Mouse (Mus musculus) liver, embryonic 16.5 days (tissue): Measurements from ENCODE around the gene Nln. TPM values are rescaled to one million over a fixed set of nuclear protein-coding genes. Genes with fewer than 3 reads are reported as not detected.

Source experiments
- ATAC-seq: fragments of 200-750 bp; cut with Nextera tagmentation; 2 replicates; pipeline ENCODE4 v1.8.0; 2017; ENCODE audit warnings: low read depth, mild to moderate bottlenecking, moderate number of reproducible peaks, moderate library complexity
- H3K27ac ChIP-seq: fragments of 300-500 bp; sonication (generic); 2 replicates; pipeline ENCODE4 v1.5.1; 2014; ENCODE audit warnings: mild to moderate bottlenecking, low read length
- H3K27me3 ChIP-seq: fragments of 300-500 bp; sonication (generic); 2 replicates; pipeline ENCODE4 v1.6.1; 2014; ENCODE audit warnings: low read depth, low read length, mixed read lengths; ENCODE audit not compliant: control insufficient read depth, insufficient read depth
- H3K36me3 ChIP-seq: fragments of 300-500 bp; sonication (generic); 2 replicates; pipeline ENCODE4 v1.6.1; 2014; ENCODE audit warnings: mild to moderate bottlenecking; ENCODE audit not compliant: control insufficient read depth, insufficient read depth
- H3K4me1 ChIP-seq: fragments of 300-500 bp; sonication (generic); 2 replicates; pipeline ENCODE4 v1.6.1; 2014; ENCODE audit warnings: low read depth, low read length, mixed read lengths; ENCODE audit not compliant: control insufficient read depth
- H3K4me2 ChIP-seq: fragments of 300-500 bp; sonication (generic); 2 replicates; pipeline ENCODE4 v1.6.1; 2014; ENCODE audit warnings: low read depth, low read length, mixed read lengths
- H3K4me3 ChIP-seq: fragments of 300-500 bp; sonication (generic); 2 replicates; pipeline ENCODE4 v1.5.1; 2014; ENCODE audit warnings: low read depth, mild to moderate bottlenecking, low read length
- H3K9ac ChIP-seq: fragments of 300-500 bp; sonication (generic); 2 replicates; pipeline ENCODE4 v1.6.1; 2014; ENCODE audit warnings: low read depth, low read length
- H3K9me3 ChIP-seq: fragments of 300-500 bp; sonication (generic); replicated peaks from 2 replicates; pipeline ENCODE4 v1.6.1; 2016; ENCODE audit warnings: low read length; ENCODE audit not compliant: control insufficient read depth
- WGBS: fragments of 180-500 bp; shearing (Covaris S2); extraction: QIAGEN DNeasy Blood & Tissue Kit; methylation state at CpG from one replicate; pipeline ENCODE4 v1.1.7; 2014; ENCODE audit not compliant: insufficient replicate concordance; 5-methylcytosine and 5-hydroxymethylcytosine counted together
- polyA plus RNA-seq: library from polyadenylated mRNA; unstranded; fragments of >200 nt; fragmentation: Nextera tagmentation; extraction: Ambion mirVana; gene quantifications from 2 replicates; pipeline ENCODE4 v1.2.1, GENCODE M21; 2015

Gene Nln
- polyA plus RNA-seq, 1 experiment from 2014 or later, result 18.3 TPM

- Histone ChIP-seq H3K9me3 (no peaks in the 10 kb centered on the region), H3K4me3 (no peak overlapping the region), H3K36me3 (no peaks in the 10 kb centered on the region), H3K9ac (no peak overlapping the region), H3K27me3 (no peaks in the 10 kb centered on the region), H3K4me2 (no peak overlapping the region), H3K4me1 (no peaks in the 10 kb centered on the region), H3K27ac (no peak overlapping the region)
- ATAC-seq, result no peak
- 48% methylated on average over 8 of the region's 8 CpGs for WGBS
These were observed 116.0 kb downstream of the Nln start for GRCm38 (mm10) chr13:103993142-103994084.

- no peaks in the 10 kb centered on the region for H3K4me1 ChIP-seq
- no peak overlapping the region for H3K4me2 ChIP-seq
- H3K36me3 ChIP-seq, result no peaks in the 10 kb centered on the region
- no peaks in the 10 kb centered on the region for H3K27me3 ChIP-seq
- ATAC-seq, result no peak
- H3K27ac ChIP-seq, result no peak overlapping the region
- WGBS, result 68% methylated on average over 4 of the region's 4 CpGs
- no peak overlapping the region for H3K9ac ChIP-seq
- H3K4me3 ChIP-seq, result no peak overlapping the region
- no peaks in the 10 kb centered on the region for H3K9me3 ChIP-seq
These were observed 122.8 kb downstream of the Nln start for GRCm38 (mm10) chr13:103986660-103987059.

GRCm38 (mm10) chr13:103985510-103986278, 123.7 kb downstream of the Nln start:
- H3K27ac ChIP-seq, result no peak overlapping the region
- H3K9me3 ChIP-seq, result no peaks in the 10 kb centered on the region
- no peak for ATAC-seq
- H3K9ac ChIP-seq, result no peak overlapping the region
- WGBS, result 68% methylated on average over 20 of the region's 20 CpGs
- no peaks in the 10 kb centered on the region for H3K36me3 ChIP-seq
- no peaks in the 10 kb centered on the region for H3K4me1 ChIP-seq
- H3K27me3 ChIP-seq, result no peaks in the 10 kb centered on the region
- no peak overlapping the region for H3K4me2 ChIP-seq
- no peak overlapping the region for H3K4me3 ChIP-seq

- H3K4me1 ChIP-seq, result no peaks in the 10 kb centered on the region
- H3K27ac ChIP-seq, result no peak overlapping the region
- H3K9ac ChIP-seq, result no peak overlapping the region
- no peaks in the 10 kb centered on the region for H3K27me3 ChIP-seq
- H3K4me2 ChIP-seq, result no peak overlapping the region
- no peak overlapping the region for H3K4me3 ChIP-seq
- no peak for ATAC-seq
- H3K9me3 ChIP-seq, result no peaks in the 10 kb centered on the region
- 79% methylated on average over 3 of the region's 3 CpGs for WGBS
- no peaks in the 10 kb centered on the region for H3K36me3 ChIP-seq
These were observed 127.0 kb downstream of the Nln start for GRCm38 (mm10) chr13:103982376-103982775.

GRCm38 (mm10) chr13:103980414-103980813, 129.0 kb downstream of the Nln start:
- Histone ChIP-seq H3K4me2 (no peak overlapping the region), H3K4me3 (no peak overlapping the region), H3K4me1 (no peaks in the 10 kb centered on the region), H3K27me3 (no peaks in the 10 kb centered on the region), H3K27ac (no peak overlapping the region), H3K9me3 (no peaks in the 10 kb centered on the region), H3K9ac (no peak overlapping the region), H3K36me3 (no peaks in the 10 kb centered on the region)
- no peak for ATAC-seq
- WGBS, result 64% methylated on average over 5 of the region's 5 CpGs

GRCm38 (mm10) chr13:103978286-103978866, 131.0 kb downstream of the Nln start:
- Histone ChIP-seq H3K9me3 (no peaks in the 10 kb centered on the region), H3K27ac (no peak overlapping the region), H3K4me2 (no peak overlapping the region), H3K4me1 (no peaks in the 10 kb centered on the region), H3K9ac (no peak overlapping the region), H3K27me3 (no peaks in the 10 kb centered on the region), H3K36me3 (no peaks in the 10 kb centered on the region), H3K4me3 (no peak overlapping the region)
- no peak for ATAC-seq
- WGBS, result 43% methylated on average over 5 of the region's 5 CpGs

- no peak overlapping the region for H3K4me2 ChIP-seq
- 48% methylated on average over 6 of the region's 6 CpGs for WGBS
- no peaks in the 10 kb centered on the region for H3K9me3 ChIP-seq
- no peak overlapping the region for H3K27ac ChIP-seq
- no peak overlapping the region for H3K4me3 ChIP-seq
- no peak for ATAC-seq
- H3K36me3 ChIP-seq, result no peaks in the 10 kb centered on the region
- no peak overlapping the region for H3K9ac ChIP-seq
- H3K4me1 ChIP-seq, result no peaks in the 10 kb centered on the region
- no peaks in the 10 kb centered on the region for H3K27me3 ChIP-seq
These were observed 131.6 kb downstream of the Nln start for GRCm38 (mm10) chr13:103977844-103978243.

- no peak overlapping the region for H3K4me2 ChIP-seq
- no peaks in the 10 kb centered on the region for H3K9me3 ChIP-seq
- no peak overlapping the region for H3K9ac ChIP-seq
- no peak overlapping the region for H3K27ac ChIP-seq
- no peak overlapping the region for H3K4me3 ChIP-seq
- no peaks in the 10 kb centered on the region for H3K27me3 ChIP-seq
- no peak for ATAC-seq
- WGBS, result 57% methylated on average over 4 of the region's 4 CpGs
- no peaks in the 10 kb centered on the region for H3K4me1 ChIP-seq
- no peaks in the 10 kb centered on the region for H3K36me3 ChIP-seq
These were observed 133.2 kb downstream of the Nln start for GRCm38 (mm10) chr13:103976181-103976724.
